ENCODE assay signal across 10 mouse cellular contexts in genomic region chr9:94691311-94692087, GRCm38 (mm10). TPM values are rescaled to one million over a fixed set of nuclear protein-coding genes. Genes with fewer than 3 reads are reported as not detected.
A peak's percentile ranks its signal among the peaks of the same experiment; 100 is the strongest.
DNase-seq lines count a peak whose midpoint lies in the region; ATAC-seq and TF ChIP-seq lines count a peak whose summit lies in the region.
"Had no signal": no experiment of that assay in that cellular context is flagged by ENCODE, and none has a peak within 500 bp of the region (broad histone marks: within the 10 kb centered on the region; RNA-seq: fewer than 3 reads in every experiment).

No protein-coding gene starts in this region.

- no peak; the same call in 1 of the 2 replicates for ATAC-seq in heart, embryonic 15.5 days (replicated peaks; ENCODE audit: insufficient number of reproducible peaks, insufficient read depth, low FRiP score, low read depth)
- peak; percentile 42 for ATAC-seq in megakaryocyte progenitor cell, adult 5-6 weeks (replicated peaks; ENCODE audit: poor library complexity)
- ATAC-seq in erythroid progenitor cell, adult 5-6 weeks (replicated peaks; ENCODE audit: low FRiP score, poor library complexity, severe bottlenecking) = no peak

- H3K4me2 ChIP-seq in heart, embryonic 15.5 days = no peak overlapping the region
- H3K4me2 ChIP-seq: embryonic facial prominence, embryonic 13.5 days had no signal

- intact Hi-C loops in heart, adult 2 months (cut with DNase I) = no loop called here
- intact Hi-C loops in heart, postnatal 14 days (cut with DNase I) = no loop called here

- no peaks in the 10 kb centered on the region for H3K36me3 ChIP-seq in heart, adult 2 months (ENCODE audit: control insufficient read depth, insufficient read depth, low read length)
- no peaks in the 10 kb centered on the region for H3K36me3 ChIP-seq in C2C12 (ENCODE audit: control insufficient read depth, insufficient read depth)
- no peaks in the 10 kb centered on the region for H3K36me3 ChIP-seq in heart, embryonic 15.5 days
- H3K36me3 ChIP-seq: embryonic facial prominence, embryonic 13.5 days; G1E had no signal

- peaks cover 2% of the 10 kb centered on the region for H3K4me1 ChIP-seq in heart, adult 2 months (ENCODE audit: control insufficient read depth, insufficient read depth, low read length)
- peaks cover 23% of the 10 kb centered on the region for H3K4me1 ChIP-seq in heart, embryonic 15.5 days (replicated peaks)

- no peaks in the 10 kb centered on the region for H3K79me3 ChIP-seq in C2C12 (ENCODE audit: low read depth)

- no peak for TF ChIP-seq POLR2A in heart, adult 2 months (IDR thresholded peaks at IDR 0.05; ENCODE audit: insufficient read depth, low read depth, low read length)

- TF ChIP-seq EP300 in heart, adult 2 months (IDR thresholded peaks at IDR 0.05; ENCODE audit: insufficient read depth, low read depth, low read length) = no peak

- H3K4me3 ChIP-seq in heart, adult 2 months = no peak overlapping the region
- no peak overlapping the region for H3K4me3 ChIP-seq in C2C12 (ENCODE audit: insufficient read depth, poor library complexity, severe bottlenecking)
- no peak overlapping the region for H3K4me3 ChIP-seq in heart, embryonic 15.5 days
- H3K4me3 ChIP-seq: embryonic facial prominence, embryonic 13.5 days had no signal

- no peak overlapping the region for H3K9ac ChIP-seq in heart, adult 2 months (ENCODE audit: low read depth, low read length)
- H3K9ac ChIP-seq in heart, embryonic 15.5 days = no peak overlapping the region
- H3K9ac ChIP-seq: embryonic facial prominence, embryonic 13.5 days had no signal

- peak in 1 of 2 experiments; percentile 24 for DNase-seq in heart, adult 2 months
- no peak for DNase-seq in heart, postnatal 14 days
- no peak for DNase-seq in gastrocnemius, postnatal 4 days (ENCODE audit: low spot score in 2 of 2)
- DNase-seq in c-Kit-positive CD71-positive TER-119-positive erythroid progenitor cells, embryonic 14.5 days (ENCODE audit: low spot score) = no peak

- no peak for TF ChIP-seq CTCF in heart, adult 2 months (IDR thresholded peaks at IDR 0.05)
- TF ChIP-seq CTCF in C2C12 (IDR thresholded peaks at IDR 0.05; ENCODE audit: control insufficient read depth, insufficient read depth, insufficient read length) = no peak

- 27% methylated on average over 10 of the region's 10 CpGs for WGBS in heart, adult 2 months
- WGBS in heart, embryonic 15.5 days = 39% methylated on average over 10 of the region's 10 CpGs

- peak overlapping the region; percentile 3; the same call in 1 of the 2 replicates for H3K27ac ChIP-seq in heart, adult 2 months
- H3K27ac ChIP-seq in heart, embryonic 15.5 days = peak overlapping the region; percentile 58
- H3K27ac ChIP-seq: embryonic facial prominence, embryonic 13.5 days had no signal

- H3K79me2 ChIP-seq in heart, adult 2 months (replicated peaks; ENCODE audit: control insufficient read depth, insufficient read depth, low read length) = no peaks in the 10 kb centered on the region
- no peaks in the 10 kb centered on the region for H3K79me2 ChIP-seq in C2C12 (ENCODE audit: control insufficient read depth, insufficient read depth)

- H3K27me3 ChIP-seq in heart, adult 2 months (ENCODE audit: control insufficient read depth, insufficient read depth, low read length) = no peaks in the 10 kb centered on the region
- no peaks in the 10 kb centered on the region for H3K27me3 ChIP-seq in C2C12 (ENCODE audit: control insufficient read depth, insufficient read depth, insufficient read length)
- no peaks in the 10 kb centered on the region for H3K27me3 ChIP-seq in heart, embryonic 15.5 days
- H3K27me3 ChIP-seq: embryonic facial prominence, embryonic 13.5 days had no signal

- no peak overlapping the region for H3ac ChIP-seq in C2C12 (ENCODE audit: control insufficient read depth, insufficient read length, low read depth)

- no peaks in the 10 kb centered on the region for H3K9me3 ChIP-seq in heart, embryonic 15.5 days (replicated peaks)
- H3K9me3 ChIP-seq: embryonic facial prominence, embryonic 13.5 days had no signal

TF ChIP-seq in C2C12, 6 proteins besides CTCF, POLR2A, EP300 and RAD21:
- TF ChIP-seq CEBPB (IDR thresholded peaks at IDR 0.05; ENCODE audit: low read depth) = peak; percentile 66
- TF ChIP-seq FOSL1 (IDR thresholded peaks at IDR 0.05; ENCODE audit: insufficient read depth, low read length, poor library complexity, severe bottlenecking) = peak; percentile 28
- peak; percentile 49 for TF ChIP-seq MAX (IDR thresholded peaks at IDR 0.05)
- TF ChIP-seq USF1 (IDR thresholded peaks at IDR 0.05; ENCODE audit: low read depth) = no peak

RNA-seq across cellular contexts. Expression of gene Slc9a9, which starts 21.8 kb away (rescaled TPM):
- total RNA-seq in heart, adult 2 months (2021) = 1 to 10 TPM; 1.9 to 2.2 TPM
- 2.0 and 2.8 TPM in 2 replicates for polyA plus RNA-seq in heart, adult 2 months (2012; rRNA removed)
- total RNA-seq in heart, postnatal 14 days (2021) = 1 to 10 TPM; 2.6 to 5.0 TPM
- polyA plus RNA-seq in C2C12 (2012; fragmentation: generic; extraction: Trizol) = 4.4 TPM
- polyA plus RNA-seq in heart, embryonic 15.5 days (2015; fragmentation: Nextera tagmentation; extraction: Ambion mirVana) = 3.5 and 4.8 TPM in 2 replicates
- total RNA-seq in megakaryocyte progenitor cell, adult 5-6 weeks (2015) = 7.2 and 8.5 TPM in 2 replicates
- total RNA-seq in megakaryocyte progenitor cell, adult 5-6 weeks (2017) = 5.9 and 11.7 TPM in 2 replicates
- 1 to 10 TPM; 8.4 to 8.5 TPM for total RNA-seq in gastrocnemius, postnatal 4 days (2021)
- total RNA-seq in erythroid progenitor cell, adult 5-6 weeks (2015; ENCODE audit: low replicate concordance) = 5.4 and 7.9 TPM in 2 replicates
- total RNA-seq in erythroid progenitor cell, adult 5-6 weeks (2017; ENCODE audit: low replicate concordance) = 3.5 and 13.0 TPM in 2 replicates
- polyA plus RNA-seq: G1E had no signal
